Mouse (Mus musculus) neural tube, embryonic 12.5 days (tissue): Measurements from ENCODE around the gene Slc4a1. TPM values are rescaled to one million over a fixed set of nuclear protein-coding genes. Genes with fewer than 3 reads are reported as not detected.

Experiments used
- ATAC-seq: fragments of 200-750 bp; cut with Nextera tagmentation; 2 replicates; pipeline ENCODE4 v1.8.0; 2017; ENCODE audit warnings: low read depth, mild to moderate bottlenecking, moderate TSS enrichment, moderate library complexity; ENCODE audit not compliant: low FRiP score
- H3K27ac ChIP-seq: fragments of 300-500 bp; sonication (generic); 2 replicates; pipeline ENCODE4 v1.5.1; 2016
- H3K27me3 ChIP-seq: fragments of 300-500 bp; sonication (generic); replicated peaks from 2 replicates; pipeline ENCODE4 v1.6.1; 2016; ENCODE audit warnings: mild to moderate bottlenecking
- H3K36me3 ChIP-seq: fragments of 300-500 bp; sonication (generic); 2 replicates; pipeline ENCODE4 v1.6.1; 2016; ENCODE audit warnings: mild to moderate bottlenecking
- H3K4me1 ChIP-seq: fragments of 300-500 bp; sonication (generic); 2 replicates; pipeline ENCODE4 v1.6.1; 2016
- H3K4me2 ChIP-seq: fragments of 300-500 bp; sonication (generic); replicated peaks from 2 replicates; pipeline ENCODE4 v1.6.1; 2016; ENCODE audit warnings: mild to moderate bottlenecking
- H3K4me3 ChIP-seq: fragments of 300-500 bp; sonication (generic); 2 replicates; pipeline ENCODE4 v1.5.1; 2016
- H3K9ac ChIP-seq: fragments of 300-500 bp; sonication (generic); 2 replicates; pipeline ENCODE4 v1.6.1; 2016; ENCODE audit warnings: mild to moderate bottlenecking
- H3K9me3 ChIP-seq: fragments of 300-500 bp; sonication (generic); 2 replicates; pipeline ENCODE4 v1.6.1; 2016; ENCODE audit warnings: mild to moderate bottlenecking
- WGBS: fragments of 180-500 bp; shearing (Covaris S2); methylation state at CpG from one replicate; pipeline ENCODE4 v1.1.7; 2016; 5-methylcytosine and 5-hydroxymethylcytosine counted together
- polyA plus RNA-seq: library from polyadenylated mRNA; unstranded; fragments of >200 nt; fragmentation: Nextera tagmentation; extraction: Ambion mirVana; gene quantifications from 2 replicates; pipeline ENCODE4 v1.2.1, GENCODE M21; 2016

Slc4a1 gene
- polyA plus RNA-seq, 1 experiment from 2014 or later = 23.6 TPM

GRCm38 (mm10) chr11:102406401-102406800, 40.4 kb upstream of the Slc4a1 start:
- Histone ChIP-seq H3K4me1 (peaks cover 46% of the 10 kb centered on the region), H3K27ac (no peak overlapping the region)

GRCm38 (mm10) chr11:102405544-102406285, 39.7 kb upstream of the Slc4a1 start:
- Histone ChIP-seq H3K27me3 (peaks cover 5% of the 10 kb centered on the region; the same call in 1 of the 2 replicates), H3K4me3 (no peak overlapping the region), H3K4me2 (peak overlapping the region; percentile 90), H3K9me3 (no peaks in the 10 kb centered on the region), H3K4me1 (peaks cover 46% of the 10 kb centered on the region), H3K36me3 (peaks cover 37% of the 10 kb centered on the region), H3K27ac (no peak overlapping the region), H3K9ac (no peak overlapping the region)
- WGBS = 86% methylated on average over 11 of the region's 11 CpGs
- ATAC-seq = no peak

More at GRCm38 (mm10) chr11:102406401-102406800, 40.4 kb upstream of the Slc4a1 start:
- peak overlapping the region; percentile 90 for H3K4me2 ChIP-seq
- 18% methylated on average over 3 of the region's 3 CpGs for WGBS
- H3K4me3 ChIP-seq = peak overlapping the region; percentile 74
- no peaks in the 10 kb centered on the region; the same call in 1 of the 2 replicates for H3K27me3 ChIP-seq
- peak overlapping the region; percentile 85 for H3K9ac ChIP-seq
- no peaks in the 10 kb centered on the region for H3K9me3 ChIP-seq
- no peak for ATAC-seq
- H3K36me3 ChIP-seq = peaks cover 32% of the 10 kb centered on the region

GRCm38 (mm10) chr11:102404161-102405010, 38.4 kb upstream of the Slc4a1 start:
- H3K4me3 ChIP-seq = no peak overlapping the region
- H3K36me3 ChIP-seq = peaks cover 50% of the 10 kb centered on the region
- H3K27me3 ChIP-seq = peaks cover 18% of the 10 kb centered on the region
- H3K9ac ChIP-seq = no peak overlapping the region
- H3K4me2 ChIP-seq = peak overlapping the region; percentile 90
- ATAC-seq = no peak
- peaks cover 58% of the 10 kb centered on the region for H3K4me1 ChIP-seq
- 74% methylated on average over 18 of the region's 18 CpGs for WGBS
- no peaks in the 10 kb centered on the region for H3K9me3 ChIP-seq
- H3K27ac ChIP-seq = no peak overlapping the region

- no peak for ATAC-seq
- peaks cover 64% of the 10 kb centered on the region for H3K4me1 ChIP-seq
- no peaks in the 10 kb centered on the region for H3K9me3 ChIP-seq
- H3K27ac ChIP-seq = no peak overlapping the region
- 96% methylated on average over 11 of the region's 11 CpGs for WGBS
- peaks cover 56% of the 10 kb centered on the region for H3K36me3 ChIP-seq
- peaks cover 24% of the 10 kb centered on the region for H3K27me3 ChIP-seq
- H3K4me3 ChIP-seq = no peak overlapping the region
- H3K9ac ChIP-seq = no peak overlapping the region
- no peak overlapping the region for H3K4me2 ChIP-seq
Observed at GRCm38 (mm10) chr11:102403657-102404056, 37.7 kb upstream of the Slc4a1 start.

GRCm38 (mm10) chr11:102401898-102402500, 36.0 kb upstream of the Slc4a1 start:
- Histone ChIP-seq H3K4me1 (peaks cover 74% of the 10 kb centered on the region), H3K9ac (no peak overlapping the region), H3K27ac (no peak overlapping the region; the same call in 1 of the 2 replicates), H3K4me2 (no peak overlapping the region), H3K4me3 (no peak overlapping the region), H3K9me3 (no peaks in the 10 kb centered on the region), H3K27me3 (peaks cover 33% of the 10 kb centered on the region), H3K36me3 (peaks cover 56% of the 10 kb centered on the region)
- ATAC-seq = 0 out of 2 replicates have a peak, but pooled peaks have one; percentile 14
- 55% methylated on average over 12 of the region's 12 CpGs for WGBS

- ATAC-seq = no peak
- peaks cover 56% of the 10 kb centered on the region for H3K36me3 ChIP-seq
- peaks cover 33% of the 10 kb centered on the region for H3K27me3 ChIP-seq
- H3K27ac ChIP-seq = no peak overlapping the region
- H3K9me3 ChIP-seq = no peaks in the 10 kb centered on the region
- peak overlapping the region; percentile 7; the same call in 1 of the 2 replicates for H3K9ac ChIP-seq
- H3K4me3 ChIP-seq = peak overlapping the region; percentile 5; the same call in 1 of the 2 replicates
- peaks cover 74% of the 10 kb centered on the region for H3K4me1 ChIP-seq
- 35% methylated on average over 12 of the region's 12 CpGs for WGBS
- H3K4me2 ChIP-seq = no peak overlapping the region
Observed at GRCm38 (mm10) chr11:102400513-102401084, 34.6 kb upstream of the Slc4a1 start.

GRCm38 (mm10) chr11:102399610-102400072, 33.6 kb upstream of the Slc4a1 start:
- peak overlapping the region; percentile 16; the same call in 1 of the 2 replicates for H3K4me3 ChIP-seq

GRCm38 (mm10) chr11:102399107-102399506, 33.1 kb upstream of the Slc4a1 start:
- no peak overlapping the region for H3K27ac ChIP-seq
- peaks cover 76% of the 10 kb centered on the region for H3K4me1 ChIP-seq
- WGBS = 14% methylated on average over 15 of the region's 15 CpGs
- ATAC-seq = no peak
- peaks cover 33% of the 10 kb centered on the region for H3K27me3 ChIP-seq
- H3K4me2 ChIP-seq = peak overlapping the region; percentile 46
- no peaks in the 10 kb centered on the region for H3K9me3 ChIP-seq
- H3K36me3 ChIP-seq = peaks cover 51% of the 10 kb centered on the region
- H3K4me3 ChIP-seq = no peak overlapping the region
- H3K9ac ChIP-seq = no peak overlapping the region

More at GRCm38 (mm10) chr11:102399610-102400072, 33.6 kb upstream of the Slc4a1 start:
- no peak for ATAC-seq
- peaks cover 75% of the 10 kb centered on the region for H3K4me1 ChIP-seq
- no peak overlapping the region for H3K27ac ChIP-seq
- peaks cover 33% of the 10 kb centered on the region for H3K27me3 ChIP-seq
- H3K9ac ChIP-seq = 0 out of 2 replicates have a peak overlapping the region, but pooled peaks have one; percentile 29
- no peaks in the 10 kb centered on the region for H3K9me3 ChIP-seq
- H3K36me3 ChIP-seq = peaks cover 56% of the 10 kb centered on the region
- H3K4me2 ChIP-seq = peak overlapping the region; percentile 46
- WGBS = 2% methylated on average over 34 of the region's 34 CpGs

GRCm38 (mm10) chr11:102398007-102398825, 32.2 kb upstream of the Slc4a1 start:
- no peak for ATAC-seq
- H3K27ac ChIP-seq = no peak overlapping the region
- peak overlapping the region; percentile 17; the same call in 1 of the 2 replicates for H3K9ac ChIP-seq
- H3K36me3 ChIP-seq = peaks cover 42% of the 10 kb centered on the region
- H3K4me1 ChIP-seq = peaks cover 84% of the 10 kb centered on the region
- H3K4me3 ChIP-seq = no peak overlapping the region
- no peaks in the 10 kb centered on the region for H3K9me3 ChIP-seq
- H3K27me3 ChIP-seq = peaks cover 33% of the 10 kb centered on the region
- H3K4me2 ChIP-seq = peak overlapping the region; percentile 80
- 84% methylated on average over 20 of the region's 20 CpGs for WGBS

GRCm38 (mm10) chr11:102396671-102397141, 30.7 kb upstream of the Slc4a1 start:
- peaks cover 33% of the 10 kb centered on the region for H3K27me3 ChIP-seq
- no peak overlapping the region for H3K27ac ChIP-seq
- peak overlapping the region; percentile 80 for H3K4me2 ChIP-seq
- peak overlapping the region; percentile 66; the same call in 1 of the 2 replicates for H3K4me3 ChIP-seq
- H3K4me1 ChIP-seq = peaks cover 81% of the 10 kb centered on the region
- no peak for ATAC-seq
- WGBS = 75% methylated on average over 7 of the region's 7 CpGs
- H3K36me3 ChIP-seq = peaks cover 27% of the 10 kb centered on the region
- 0 out of 2 replicates have a peak overlapping the region, but pooled peaks have one; percentile 80 for H3K9ac ChIP-seq
- no peaks in the 10 kb centered on the region for H3K9me3 ChIP-seq
